Mouse (Mus musculus): ENCODE data around the gene Kat2a.

GRCm38 (mm10) chr11:100687265-100687664 is 25.0 kb downstream of the Kat2a start:
- TF ChIP-seq CTCF (IDR thresholded peaks at IDR 0.05; ENCODE audit: borderline replicate concordance, insufficient read depth, low read depth, low read length) (no peak), POLR2A (IDR thresholded peaks at IDR 0.05; ENCODE audit: borderline replicate concordance, insufficient read depth, low read length) (no peak)

Measured in cerebellum, adult 2 months (tissue).